Comparison of ENCODE assay signal across 9 mouse cellular contexts in the genomic region with DNA sequence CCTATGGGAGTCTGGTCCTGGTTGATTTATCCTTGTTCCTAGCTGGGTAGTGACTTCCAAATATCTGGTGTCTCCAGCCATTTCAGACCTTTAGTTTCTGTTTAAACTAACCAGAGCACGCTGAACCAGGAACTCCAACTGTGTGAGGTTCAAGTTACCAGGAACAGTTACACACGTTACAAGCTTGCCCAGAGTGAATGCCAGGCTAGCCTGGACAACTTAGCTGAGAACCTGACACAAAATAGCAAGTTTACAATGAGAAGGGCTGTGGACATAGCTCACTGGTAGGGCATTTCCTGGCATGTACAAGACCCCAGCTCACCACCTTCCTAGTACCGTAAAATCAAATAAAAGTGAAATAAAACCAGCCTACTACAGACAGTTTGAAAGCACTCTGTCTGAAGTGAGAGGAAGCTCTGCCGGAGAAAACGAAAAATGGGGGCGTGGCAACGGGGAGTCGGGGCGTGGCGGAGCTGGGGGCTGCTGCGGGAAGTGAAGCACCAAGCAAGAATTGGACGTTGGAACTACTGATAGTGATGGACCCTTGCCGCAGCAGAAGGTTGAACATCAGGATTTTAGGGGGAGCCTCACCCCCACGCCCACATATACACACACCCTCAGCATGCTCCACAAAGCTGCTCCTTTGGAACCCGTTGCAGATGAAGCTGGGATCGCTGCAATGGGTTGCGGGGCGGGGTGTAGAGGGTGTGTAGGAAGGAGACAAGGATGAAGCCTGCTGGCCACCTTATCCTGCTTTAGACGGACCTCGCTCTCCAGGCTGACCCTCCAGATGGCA.
A peak's percentile ranks its signal among the peaks of the same experiment; 100 is the strongest.
DNase-seq lines count a peak whose midpoint lies in the region; ATAC-seq and TF ChIP-seq lines count a peak whose summit lies in the region.
"Had no signal": no experiment of that assay in that cellular context is flagged by ENCODE, and none has a peak within 500 bp of the region (broad histone marks: within the 10 kb centered on the region; RNA-seq: fewer than 3 reads in every experiment).

No protein-coding gene starts in this region.

- H3K9me3 ChIP-seq in heart, embryonic 15.5 days (replicated peaks), result no peaks in the 10 kb centered on the region
- no peaks in the 10 kb centered on the region for H3K9me3 ChIP-seq in limb, embryonic 11.5 days (ENCODE audit: control insufficient read depth, low read length)
- no peaks in the 10 kb centered on the region for H3K9me3 ChIP-seq in midbrain, embryonic 12.5 days

- H3K9ac ChIP-seq in heart, embryonic 15.5 days, result no peak overlapping the region
- H3K9ac ChIP-seq in limb, embryonic 11.5 days (ENCODE audit: low read length), result no peak overlapping the region
- H3K9ac ChIP-seq in midbrain, embryonic 12.5 days (replicated peaks), result 0 out of 2 replicates have a peak overlapping the region, but pooled peaks have one; percentile 48

- H3K4me1 ChIP-seq in lung, adult 2 months (ENCODE audit: control insufficient read depth, insufficient read depth, low read length), result peaks cover 3% of the 10 kb centered on the region
- H3K4me1 ChIP-seq in heart, embryonic 15.5 days (replicated peaks), result peaks cover 15% of the 10 kb centered on the region
- H3K4me1 ChIP-seq in limb, embryonic 11.5 days (ENCODE audit: control insufficient read depth, insufficient read depth, low read length), result no peaks in the 10 kb centered on the region
- peaks cover 17% of the 10 kb centered on the region for H3K4me1 ChIP-seq in midbrain, embryonic 12.5 days

- no peaks in the 10 kb centered on the region for H3K36me3 ChIP-seq in heart, embryonic 15.5 days
- H3K36me3 ChIP-seq in limb, embryonic 11.5 days (ENCODE audit: control insufficient read depth, insufficient read depth, low read length), result no peaks in the 10 kb centered on the region
- H3K36me3 ChIP-seq in midbrain, embryonic 12.5 days, result no peaks in the 10 kb centered on the region

- peak; percentile 4 to 15 for DNase-seq in lung, adult 18-20 months
- DNase-seq in lung, adult 2 months, result no peak
- DNase-seq in embryo, embryonic 9.5 days (ENCODE audit: extremely low spot score), result peak; percentile 46
- peak; percentile 49 for DNase-seq in limb, embryonic 11.5 days (ENCODE audit: low spot score)
- DNase-seq in testis, postnatal 14 days (ENCODE audit: low spot score), result peak; percentile 24

- no peak overlapping the region for H3K27ac ChIP-seq in heart, embryonic 15.5 days
- H3K27ac ChIP-seq in limb, embryonic 11.5 days (replicated peaks; ENCODE audit: low read depth, low read length), result no peak overlapping the region
- no peak overlapping the region for H3K27ac ChIP-seq in midbrain, embryonic 12.5 days (replicated peaks)
- H3K27ac ChIP-seq: macrophage had no signal

- peaks cover 63% of the 10 kb centered on the region for H3K27me3 ChIP-seq in heart, embryonic 15.5 days
- peaks cover 2% of the 10 kb centered on the region; the same call in 1 of the 2 replicates for H3K27me3 ChIP-seq in limb, embryonic 11.5 days (ENCODE audit: control insufficient read depth, insufficient read depth, low read length)
- H3K27me3 ChIP-seq in midbrain, embryonic 12.5 days, result peaks cover 36% of the 10 kb centered on the region

- H3K4me3 ChIP-seq in lung, adult 2 months (replicated peaks; ENCODE audit: extremely low read depth, low read depth, low read length), result no peak overlapping the region
- peak overlapping the region; percentile 41 for H3K4me3 ChIP-seq in heart, embryonic 15.5 days
- peak overlapping the region; percentile 18 for H3K4me3 ChIP-seq in limb, embryonic 11.5 days (ENCODE audit: low read depth, low read length)
- peak overlapping the region; percentile 42 for H3K4me3 ChIP-seq in midbrain, embryonic 12.5 days

- TF ChIP-seq POLR2A in lung, adult 2 months (IDR thresholded peaks at IDR 0.05; ENCODE audit: borderline replicate concordance, extremely low read depth, low read depth, low read length), result no peak

- no peak; the same call in 1 of the 2 replicates for ATAC-seq in heart, embryonic 15.5 days (replicated peaks; ENCODE audit: insufficient number of reproducible peaks, insufficient read depth, low FRiP score, low read depth)
- ATAC-seq in limb, embryonic 11.5 days (ENCODE audit: insufficient number of reproducible peaks, low FRiP score, low TSS enrichment, low read depth), result 0 out of 2 replicates have a peak, but pooled peaks have one; percentile 44
- ATAC-seq in midbrain, embryonic 12.5 days (ENCODE audit: low FRiP score, low read depth), result peak; percentile 53
- ATAC-seq in cerebellum, adult (ENCODE audit: insufficient number of reproducible peaks, low FRiP score, low TSS enrichment), result no peak

- WGBS in lung, adult 2 months, result 3% methylated on average over 20 of the region's 20 CpGs
- WGBS in heart, embryonic 15.5 days, result 6% methylated on average over 20 of the region's 20 CpGs
- WGBS in limb, embryonic 11.5 days, result 4% methylated on average over 20 of the region's 20 CpGs
- 5% methylated on average over 20 of the region's 20 CpGs for WGBS in midbrain, embryonic 12.5 days

- H3K4me2 ChIP-seq in heart, embryonic 15.5 days, result peak overlapping the region; percentile 68
- H3K4me2 ChIP-seq in limb, embryonic 11.5 days (ENCODE audit: low read depth, severe bottlenecking), result peak overlapping the region; percentile 57
- peak overlapping the region; percentile 65 for H3K4me2 ChIP-seq in midbrain, embryonic 12.5 days (replicated peaks)

- TF ChIP-seq CTCF in lung, adult 2 months (IDR thresholded peaks at IDR 0.05; ENCODE audit: insufficient read depth, low read length), result no peak

Comparison
In these comparisons a context has a peak if more than half of its experiments do, and no peak if none do; other contexts are left out.
1. ATAC-seq: peak in limb, embryonic 11.5 days (single experiment) and midbrain, embryonic 12.5 days (single experiment); none in heart, embryonic 15.5 days (single experiment) and cerebellum, adult (single experiment).
2. Peak in every context shown above with its lines, with median percentiles within 50 percentile points of each other: H3K4me2 ChIP-seq.